Mouse (Mus musculus): ENCODE results near the gene Smim17.

GRCm38 (mm10) chr7:6381431-6381830, 17.1 kb upstream of the Smim17 start:
- TF ChIP-seq POLR2A (IDR thresholded peaks at IDR 0.05; ENCODE audit: low read depth, low read length) (no peak), CTCF (IDR thresholded peaks at IDR 0.05; ENCODE audit: extremely low read depth, insufficient read length, insufficient replicate concordance, low read depth, low read length) (no peak)
